Mouse (Mus musculus) small intestine, adult 2 months (tissue): Measurements from ENCODE around the gene Olfr728. TPM values are rescaled to one million over a fixed set of nuclear protein-coding genes. Genes with fewer than 3 reads are reported as not detected.

Experiments used
- H3K27ac ChIP-seq: fragments of 200-500 bp; 2 replicates; pipeline ENCODE4 v1.5.1; 2012; ENCODE audit warnings: low read depth, low read length, control low read depth, inconsistent platforms; ENCODE audit not compliant: insufficient read depth
- H3K27me3 ChIP-seq: fragments of 200-500 bp; 2 replicates; pipeline ENCODE4 v1.6.1; 2012; ENCODE audit warnings: mild to moderate bottlenecking, moderate library complexity, low read length, inconsistent platforms; ENCODE audit not compliant: control insufficient read depth, insufficient read depth
- H3K36me3 ChIP-seq: fragments of 200-500 bp; 2 replicates; pipeline ENCODE4 v1.6.1; 2012; ENCODE audit warnings: mild to moderate bottlenecking, low read length, control low read depth, inconsistent platforms; ENCODE audit not compliant: control insufficient read depth, insufficient read depth
- H3K4me1 ChIP-seq: fragments of 200-500 bp; 2 replicates; pipeline ENCODE4 v1.6.1; 2012; ENCODE audit warnings: low read length, inconsistent platforms, mixed read lengths; ENCODE audit not compliant: control insufficient read depth, insufficient read depth, insufficient read length
- H3K4me3 ChIP-seq: fragments of 200-500 bp; 2 replicates; pipeline ENCODE4 v1.5.1; 2012; ENCODE audit warnings: low read depth, mild to moderate bottlenecking, control low read depth, inconsistent platforms, low read length, moderate library complexity
- CTCF ChIP-seq: fragments of 200-500 bp; IDR thresholded peaks from 2 replicates; pipeline ENCODE4 v1.5.1; 2012; ENCODE audit warnings: low read depth, mild to moderate bottlenecking, control low read depth, inconsistent platforms, low read length, moderate library complexity, mixed read lengths; ENCODE audit not compliant: insufficient replicate concordance, insufficient read length; ENCODE audit errors: extremely low read depth
- POLR2A ChIP-seq: fragments of 200-500 bp; IDR thresholded peaks from 2 replicates; pipeline ENCODE4 v1.6.1; 2012; ENCODE audit warnings: low read depth, mild to moderate bottlenecking, control low read depth, inconsistent platforms, low read length, moderate library complexity
- WGBS: fragments of 180-500 bp; shearing (Covaris S2); methylation state at CpG from one replicate; pipeline ENCODE4 v1.1.7; 2018; 5-methylcytosine and 5-hydroxymethylcytosine counted together
- polyA plus RNA-seq: library from polyadenylated mRNA; depleted of rRNA; stranded (reverse); fragments of >200 nt; gene quantifications from 2 replicates; pipeline ENCODE4 v1.2.3, GENCODE M21; 2012; rRNA removed

Olfr728 gene
- polyA plus RNA-seq: not detected in 2 replicates

GRCm38 (mm10) chr14:50142580-50142979 lies at the start of gene Olfr728:
Olfr728 (minus strand) TSS chr14:50142680.
- H3K27me3 ChIP-seq: no peaks in the 10 kb centered on the region
- no peak within 1 kb of the TSS for H3K27ac ChIP-seq
- H3K4me3 ChIP-seq: no peak within 1 kb of the TSS
- no peaks in the 10 kb centered on the region for H3K4me1 ChIP-seq
- no peak for TF ChIP-seq CTCF
- no peak for TF ChIP-seq POLR2A
- H3K36me3 ChIP-seq: no peaks in the 10 kb centered on the region
- WGBS: 87% methylated on average over 5 of the region's 5 CpGs

GRCm38 (mm10) chr14:50188098-50188497 lies 45.6 kb upstream of the Olfr728 start, which contains the start of gene Olfr730:
Olfr730 (minus strand) TSS chr14:50188198.
- Histone ChIP-seq H3K4me3 (no peak within 1 kb of the TSS), H3K36me3 (no peaks in the 10 kb centered on the region), H3K4me1 (no peaks in the 10 kb centered on the region), H3K27me3 (no peaks in the 10 kb centered on the region), H3K27ac (no peak within 1 kb of the TSS)
- 51% methylated on average over 1 of the region's 1 CpGs for WGBS
- TF ChIP-seq CTCF (no peak), POLR2A (no peak)

- Histone ChIP-seq H3K27me3 (no peaks in the 10 kb centered on the region), H3K4me1 (no peaks in the 10 kb centered on the region), H3K4me3 (no peak within 1 kb of the TSS), H3K27ac (no peak within 1 kb of the TSS), H3K36me3 (no peaks in the 10 kb centered on the region)
- TF ChIP-seq CTCF (no peak), POLR2A (no peak)
Measured at GRCm38 (mm10) chr14:50152810-50153209, 10.3 kb upstream of the Olfr728 start, which contains the start of gene Olfr729. Olfr729 (minus strand) TSS chr14:50152910.

- Histone ChIP-seq H3K4me1 (no peaks in the 10 kb centered on the region), H3K36me3 (no peaks in the 10 kb centered on the region), H3K27ac (no peak within 1 kb of the TSS), H3K4me3 (no peak within 1 kb of the TSS), H3K27me3 (no peaks in the 10 kb centered on the region)
- TF ChIP-seq POLR2A (no peak), CTCF (no peak)
- WGBS: 91% methylated on average over 1 of the region's 1 CpGs
Measured at GRCm38 (mm10) chr14:50122886-50123285, 19.6 kb downstream of the Olfr728 start, which contains the start of gene Olfr727. Olfr727 (plus strand) TSS chr14:50123186.

GRCm38 (mm10) chr14:50090853-50091252 lies 51.6 kb downstream of the Olfr728 start, which contains the start of gene Olfr726:
Olfr726 (minus strand) TSS chr14:50090953.
- no peak within 1 kb of the TSS for H3K27ac ChIP-seq
- no peaks in the 10 kb centered on the region for H3K4me1 ChIP-seq
- no peak for TF ChIP-seq CTCF
- no peak for TF ChIP-seq POLR2A
- no peaks in the 10 kb centered on the region for H3K36me3 ChIP-seq
- no peak within 1 kb of the TSS for H3K4me3 ChIP-seq
- WGBS: 64% methylated on average over 1 of the region's 1 CpGs
- H3K27me3 ChIP-seq: no peaks in the 10 kb centered on the region

Other genes starting within 250 kb of the Olfr728 start
- gene Olfr722, start 240.7 kb downstream of the Olfr728 start, polyA plus RNA-seq: not detected in 2 replicates
- gene Olfr723, start 210.9 kb downstream of the Olfr728 start, polyA plus RNA-seq: not detected in 2 replicates
- gene Olfr724, start 179.4 kb downstream of the Olfr728 start, polyA plus RNA-seq: not detected in 2 replicates
- gene Olfr725, start 102.3 kb downstream of the Olfr728 start, polyA plus RNA-seq: not detected in 2 replicates
- not detected in 2 replicates for gene Olfr726, start 51.7 kb downstream of the Olfr728 start, polyA plus RNA-seq
- gene Olfr727, start 19.5 kb downstream of the Olfr728 start, polyA plus RNA-seq: not detected in 2 replicates
- gene Olfr729, start 10.2 kb upstream of the Olfr728 start, polyA plus RNA-seq: not detected in 2 replicates
- not detected in 2 replicates for gene Olfr730, start 45.5 kb upstream of the Olfr728 start, polyA plus RNA-seq
- not detected in 2 replicates for gene Olfr731, start 99.2 kb upstream of the Olfr728 start, polyA plus RNA-seq
- gene Olfr732, start 141.5 kb upstream of the Olfr728 start, polyA plus RNA-seq: not detected in 2 replicates
- gene Olfr733, start 158.8 kb upstream of the Olfr728 start, polyA plus RNA-seq: not detected in 2 replicates
- not detected in 2 replicates for gene Olfr734, start 184.1 kb upstream of the Olfr728 start, polyA plus RNA-seq
- gene Olfr735, start 206.2 kb upstream of the Olfr728 start, polyA plus RNA-seq: not detected in 2 replicates
- 0.13 and 0.24 TPM in 2 replicates for gene Tlr11, start 215.2 kb upstream of the Olfr728 start, polyA plus RNA-seq
- not detected in 2 replicates for gene Olfr736, start 238.5 kb upstream of the Olfr728 start, polyA plus RNA-seq